Mouse (Mus musculus): ENCODE data around the gene Per1.

The Per1 gene

DNA sequence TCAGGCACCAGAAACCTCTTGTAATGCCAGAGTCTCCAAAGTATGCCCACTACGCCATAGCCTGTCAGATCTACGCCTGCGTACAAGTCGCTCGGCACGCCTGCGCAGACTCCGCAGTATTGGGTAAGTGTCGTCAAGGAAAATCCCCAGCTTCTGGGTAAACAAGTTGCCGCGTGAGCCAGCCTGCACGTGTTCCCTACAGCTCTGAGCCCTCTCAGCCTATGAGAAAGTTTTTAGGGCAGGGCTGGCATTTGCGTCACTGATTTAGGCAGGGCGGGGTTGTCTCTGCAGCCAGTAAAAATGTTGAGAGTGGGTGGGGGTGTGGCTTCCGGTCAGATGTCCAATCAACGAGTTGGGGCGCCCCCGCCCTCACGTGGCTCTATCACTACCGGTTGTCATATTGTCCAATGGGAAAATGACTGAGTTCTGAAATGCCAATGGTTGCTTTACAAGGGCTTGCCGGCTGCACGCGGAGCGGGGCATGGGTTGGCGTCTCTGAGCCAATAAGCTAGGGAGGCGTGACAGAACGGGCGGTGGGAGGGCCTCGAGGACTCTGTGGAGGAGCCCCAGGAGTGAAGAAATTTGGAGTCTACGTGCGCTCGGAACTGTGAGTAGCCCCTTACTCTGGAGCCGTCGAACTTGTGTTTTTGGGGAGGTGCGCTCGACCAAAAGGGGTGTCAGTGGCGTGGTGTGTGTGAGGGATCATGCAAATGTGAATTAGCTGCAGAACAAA is at the start of gene Per1:
Gene Per1, plus strand, starts transcription at position 521 of the 733 bp plus-strand sequence.
- DNase-seq: peak; percentile 98 to 100

DNA sequence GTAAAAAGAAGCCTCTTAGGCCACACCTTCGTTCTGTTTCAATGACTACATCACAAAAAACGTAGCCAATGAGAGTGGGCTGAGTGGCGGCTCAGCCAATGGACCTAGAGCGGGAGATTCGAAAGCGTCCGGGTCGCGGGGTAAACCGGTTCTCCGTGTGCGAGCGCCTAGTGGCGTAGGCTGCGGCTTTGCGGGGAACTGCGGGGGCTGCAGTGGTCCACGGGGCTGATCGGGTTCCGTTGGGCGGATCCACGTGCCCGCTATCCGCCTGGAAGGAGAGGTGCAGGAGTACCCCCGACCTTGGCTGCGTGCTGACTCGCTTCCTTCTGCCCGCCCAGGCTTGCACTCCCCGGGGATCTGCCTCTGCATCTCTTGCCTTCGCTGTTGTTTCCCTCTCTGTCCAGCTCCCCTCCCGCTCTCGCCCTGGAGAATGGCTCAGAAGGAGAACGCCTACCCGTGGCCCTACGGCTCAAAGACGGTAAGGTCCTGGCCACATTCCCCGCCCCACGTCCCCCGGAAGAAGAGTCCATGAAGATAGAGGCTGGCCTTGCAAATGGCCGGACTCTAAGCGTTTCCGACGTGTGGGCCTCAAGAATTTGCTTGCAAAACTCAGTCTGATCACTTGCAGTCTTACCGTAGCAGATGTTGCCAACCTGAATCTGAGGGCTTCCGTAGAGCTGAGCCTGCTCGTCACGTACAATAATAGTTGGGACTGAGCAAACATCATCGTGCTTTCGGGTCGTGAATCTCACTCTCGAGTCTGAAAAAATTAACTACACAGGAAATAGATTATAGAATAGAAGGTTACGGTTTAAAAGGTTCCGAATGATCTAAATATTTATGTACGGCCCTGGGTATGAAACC is 49.3 kb upstream of the Per1 start, which contains the start of gene Aurkb:
Gene Aurkb, plus strand, starts transcription at position 117 of the 864 bp plus-strand sequence.
- peak; percentile 71 to 81 for DNase-seq

DNA sequence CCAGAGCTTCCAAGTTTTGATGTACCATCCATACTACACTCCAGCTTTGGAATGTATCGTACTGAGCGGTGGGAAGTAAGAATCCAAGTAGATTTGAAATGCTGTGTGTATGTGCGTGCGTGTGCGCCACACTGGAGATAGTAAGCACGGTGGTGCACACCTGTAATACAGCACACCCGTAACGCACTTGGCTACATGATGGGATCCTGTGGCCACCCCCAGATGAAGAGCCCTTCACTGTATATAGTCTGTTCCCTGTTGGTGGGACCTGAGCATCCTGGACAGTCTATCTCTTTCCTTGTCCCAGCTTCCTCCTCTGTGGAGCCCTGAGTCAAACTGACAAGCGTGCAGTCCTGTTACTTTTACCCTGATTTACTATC is 48.6 kb upstream of the Per1 start:
- DNase-seq: no peak

DNA sequence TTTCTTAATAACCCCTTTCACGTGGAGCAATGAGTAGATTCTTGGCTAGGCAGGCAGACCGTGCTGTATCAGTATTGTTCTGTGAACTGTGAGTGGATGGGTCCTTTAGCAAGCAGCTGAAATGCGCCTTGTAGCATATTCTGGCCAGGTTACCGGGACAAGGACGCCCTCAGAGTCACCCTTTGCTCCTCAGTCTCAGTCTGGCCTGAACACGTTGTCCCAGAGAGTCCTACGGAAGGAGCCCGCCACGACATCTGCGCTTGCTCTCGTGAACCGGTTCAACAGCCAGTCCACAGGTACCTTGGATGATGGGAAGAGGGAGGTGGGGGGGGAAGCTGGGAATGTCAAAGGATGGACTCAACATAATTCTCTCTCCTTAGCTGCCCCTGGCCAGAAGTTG is 47.4 kb upstream of the Per1 start:
- DNase-seq: no peak

DNA sequence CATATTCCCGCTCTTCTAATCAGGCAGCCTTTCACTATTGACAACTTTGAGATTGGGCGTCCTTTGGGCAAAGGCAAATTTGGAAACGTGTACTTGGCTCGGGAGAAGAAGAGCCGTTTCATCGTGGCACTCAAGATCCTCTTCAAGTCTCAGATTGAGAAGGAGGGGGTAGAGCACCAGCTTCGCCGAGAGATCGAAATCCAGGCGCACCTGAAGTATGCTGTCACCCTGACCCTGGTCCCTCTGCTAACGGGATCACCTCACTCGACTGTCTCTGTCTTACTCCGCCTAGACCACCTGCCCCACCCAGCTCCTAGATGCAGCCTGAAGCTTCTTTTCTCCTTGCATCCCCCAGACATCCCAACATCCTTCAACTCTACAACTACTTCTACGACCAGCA is 46.9 kb upstream of the Per1 start:
- DNase-seq: no peak

DNA sequence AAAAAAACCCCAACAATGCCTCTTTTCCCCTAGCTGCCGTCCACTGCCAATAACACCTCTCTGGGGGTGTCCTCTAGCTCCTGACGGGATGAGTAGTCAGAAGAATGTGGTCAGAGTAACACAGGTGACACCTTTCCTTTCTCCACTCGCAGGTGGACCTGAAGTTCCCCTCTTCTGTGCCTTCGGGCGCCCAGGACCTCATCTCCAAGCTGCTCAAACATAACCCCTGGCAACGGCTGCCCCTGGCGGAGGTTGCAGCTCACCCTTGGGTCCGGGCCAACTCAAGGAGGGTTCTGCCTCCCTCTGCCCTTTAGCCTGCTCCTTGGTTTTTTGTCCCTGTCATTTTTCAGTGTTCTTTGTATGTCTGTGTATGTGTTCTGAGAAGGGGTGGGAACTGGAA is 44.3 kb upstream of the Per1 start:
- no peak for DNase-seq

DNA sequence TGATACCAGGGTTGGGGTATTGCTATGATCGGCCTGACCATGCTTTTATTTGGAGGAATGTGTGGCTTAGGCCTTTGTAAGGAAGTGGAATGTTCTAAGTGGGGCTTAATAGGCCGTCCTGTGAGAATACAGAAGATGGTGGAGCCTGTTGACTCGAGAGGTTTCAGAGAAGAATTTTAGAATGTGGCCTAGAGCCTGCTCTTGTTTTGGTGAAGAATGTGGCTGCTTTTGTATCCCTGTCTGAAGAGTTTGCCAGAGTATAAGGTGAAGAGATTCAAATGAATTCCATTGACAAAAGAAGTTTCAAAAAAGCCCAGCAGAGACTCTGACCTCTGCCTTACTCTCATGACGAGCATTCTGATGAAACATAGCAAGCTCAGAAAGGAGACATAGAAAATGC is 43.2 kb upstream of the Per1 start:
- DNase-seq: no peak

DNA sequence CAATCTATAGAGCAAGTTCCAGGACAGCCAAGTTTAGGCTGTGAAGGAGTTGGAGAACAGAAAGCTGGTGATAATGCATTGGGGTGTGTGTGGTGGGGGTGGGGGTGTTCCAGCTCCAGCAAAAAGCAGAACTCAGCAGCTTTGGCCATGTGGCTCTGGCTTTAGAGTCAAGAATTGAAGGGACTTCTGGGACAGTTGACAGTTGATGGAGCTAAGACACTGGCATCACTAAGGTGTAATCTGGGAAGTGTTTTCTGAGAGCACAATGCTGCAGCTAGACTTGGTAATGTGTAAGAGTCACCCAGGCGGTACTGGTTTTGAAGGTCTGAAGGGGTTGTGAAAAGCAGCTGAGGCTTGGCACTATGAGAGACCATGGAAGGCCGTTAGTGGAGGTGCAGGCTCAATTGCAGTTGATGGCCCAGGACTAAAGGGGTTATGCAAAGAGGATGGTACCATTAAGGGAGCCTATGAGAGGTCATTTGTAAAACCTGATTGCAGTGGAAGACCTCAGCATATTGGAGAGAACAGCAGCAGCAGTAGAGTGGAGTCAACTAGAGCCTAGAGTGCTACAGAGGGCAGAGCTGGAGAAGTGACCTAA is 42.1 kb upstream of the Per1 start:
- no peak for DNase-seq

DNA sequence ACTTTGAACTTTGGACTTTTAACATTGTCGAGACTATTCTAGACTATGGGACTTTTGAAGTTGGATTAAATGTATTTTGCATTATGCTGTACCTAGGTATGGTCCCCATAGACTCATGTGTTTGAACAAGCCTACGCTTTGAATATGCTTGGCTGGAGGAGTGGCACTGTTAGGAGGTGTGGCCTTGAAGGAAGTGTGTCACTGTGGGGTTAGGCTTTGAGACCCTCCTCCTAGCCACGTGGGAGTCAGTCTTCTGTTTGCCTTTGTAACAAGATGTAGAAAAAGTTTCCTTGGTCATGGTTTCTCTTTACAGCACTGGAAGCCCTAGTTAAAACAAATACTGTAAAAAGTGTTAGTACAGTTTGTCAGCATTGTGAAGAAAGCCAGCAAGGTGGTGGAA is 41.2 kb upstream of the Per1 start:
- DNase-seq: no peak

DNA sequence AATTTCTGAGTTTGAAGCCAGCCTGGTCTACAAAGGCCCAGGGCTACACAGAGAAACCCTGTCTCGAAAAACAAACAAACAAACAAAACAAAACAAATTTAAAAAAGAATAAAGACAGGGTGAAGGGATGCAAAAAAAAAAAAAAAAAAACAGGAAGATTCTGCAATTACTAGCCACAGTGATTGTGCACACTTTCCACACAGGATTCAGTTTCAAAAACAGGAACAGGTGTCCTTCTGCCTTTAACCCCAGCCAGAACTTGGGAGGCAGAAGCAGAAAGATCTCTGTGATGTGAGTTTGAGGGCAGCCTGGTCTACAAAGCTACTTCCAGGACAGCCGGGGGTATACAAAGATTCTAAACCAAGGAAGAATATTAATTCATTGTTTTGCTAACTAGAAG is 36.8 kb upstream of the Per1 start:
- DNase-seq: no peak

DNA sequence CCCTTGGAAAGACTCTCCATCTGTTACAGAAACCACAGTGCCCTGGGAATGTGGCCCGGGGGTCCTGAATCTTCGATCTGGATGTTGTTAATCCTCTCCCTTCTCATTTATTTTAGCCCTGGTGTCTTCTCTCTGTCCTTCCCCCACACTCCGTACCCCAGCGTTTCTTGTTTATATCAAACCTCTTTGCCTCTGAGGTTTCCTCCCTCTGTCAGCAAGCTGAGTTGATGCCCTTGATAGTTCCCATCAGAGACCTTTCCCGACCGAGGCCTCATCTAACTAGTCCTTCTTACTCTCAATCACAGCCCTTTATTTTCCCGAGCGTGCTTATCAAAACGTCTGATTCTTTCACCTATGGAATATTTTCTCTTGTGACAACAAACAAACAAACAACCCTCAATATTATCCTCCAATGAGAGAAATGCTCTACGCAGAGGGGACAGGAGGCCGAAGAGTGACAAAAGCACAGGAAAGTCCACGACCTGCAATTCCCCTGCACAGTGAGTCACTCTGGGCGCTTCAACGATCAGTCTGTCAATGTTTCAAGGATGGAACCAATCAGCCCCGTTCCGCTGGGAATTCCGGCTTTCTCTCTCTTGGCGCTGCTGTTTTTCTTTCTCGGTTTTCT is 36.2 kb upstream of the Per1 start:
- DNase-seq: peak in 1 of 2 experiments; percentile 23

DNA sequence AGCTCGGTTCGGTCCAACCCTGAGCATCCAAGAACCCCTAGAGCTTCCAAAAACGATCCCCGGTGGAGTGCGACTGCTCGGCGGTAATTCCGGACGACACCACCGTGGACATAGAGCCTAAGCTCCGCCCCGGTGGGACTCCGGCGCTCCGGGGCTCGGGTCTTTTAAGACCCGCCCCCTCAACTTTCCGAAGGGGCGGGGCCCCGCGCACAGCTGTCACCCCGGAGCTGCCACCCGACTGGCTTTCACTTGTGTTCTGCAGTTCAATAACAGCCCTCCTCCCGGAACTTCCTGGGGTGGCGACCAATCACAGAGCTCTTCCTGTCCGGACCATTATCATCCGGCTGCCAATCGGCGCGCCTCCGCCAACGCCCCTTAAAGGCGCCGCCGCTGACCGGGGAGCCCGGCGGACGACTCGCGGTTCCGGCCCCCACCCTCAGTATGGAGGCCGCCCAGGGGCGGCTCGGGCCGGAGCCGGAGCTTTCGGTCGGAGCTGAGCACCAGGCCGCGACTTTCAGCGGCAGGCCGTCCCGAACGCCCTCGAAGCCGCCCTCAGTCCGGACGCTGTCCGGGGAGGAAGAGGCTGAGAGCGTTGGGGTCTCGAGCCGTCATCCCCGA is 35.6 kb upstream of the Per1 start, which contains the start of gene Borcs6:
Gene Borcs6, plus strand, starts transcription at position 361 of the 618 bp plus-strand sequence.
- DNase-seq: peak; percentile 95 to 98

DNA sequence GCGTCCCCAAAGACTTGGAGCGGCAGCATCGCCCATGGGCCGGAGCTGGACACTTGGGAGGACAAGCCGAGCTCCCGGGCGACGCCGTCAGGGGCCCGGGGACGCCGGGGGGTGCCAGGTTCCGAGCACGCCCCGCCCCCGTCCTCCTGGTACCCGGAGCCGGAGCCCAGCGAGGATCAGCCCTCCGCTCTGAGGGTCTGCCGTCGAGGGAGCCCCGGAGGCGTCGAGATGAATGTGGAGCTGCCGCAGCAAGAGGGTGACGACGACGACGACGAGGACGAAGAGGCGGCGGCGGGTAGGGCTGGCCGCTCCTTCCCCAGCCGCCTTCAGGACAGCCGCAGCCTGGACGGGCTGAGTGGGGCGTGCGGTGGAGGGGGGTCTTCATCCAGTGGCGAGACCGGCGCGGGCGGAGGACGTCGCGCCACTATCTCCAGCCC is 35.0 kb upstream of the Per1 start:
- DNase-seq: peak; percentile 58 to 74

DNA sequence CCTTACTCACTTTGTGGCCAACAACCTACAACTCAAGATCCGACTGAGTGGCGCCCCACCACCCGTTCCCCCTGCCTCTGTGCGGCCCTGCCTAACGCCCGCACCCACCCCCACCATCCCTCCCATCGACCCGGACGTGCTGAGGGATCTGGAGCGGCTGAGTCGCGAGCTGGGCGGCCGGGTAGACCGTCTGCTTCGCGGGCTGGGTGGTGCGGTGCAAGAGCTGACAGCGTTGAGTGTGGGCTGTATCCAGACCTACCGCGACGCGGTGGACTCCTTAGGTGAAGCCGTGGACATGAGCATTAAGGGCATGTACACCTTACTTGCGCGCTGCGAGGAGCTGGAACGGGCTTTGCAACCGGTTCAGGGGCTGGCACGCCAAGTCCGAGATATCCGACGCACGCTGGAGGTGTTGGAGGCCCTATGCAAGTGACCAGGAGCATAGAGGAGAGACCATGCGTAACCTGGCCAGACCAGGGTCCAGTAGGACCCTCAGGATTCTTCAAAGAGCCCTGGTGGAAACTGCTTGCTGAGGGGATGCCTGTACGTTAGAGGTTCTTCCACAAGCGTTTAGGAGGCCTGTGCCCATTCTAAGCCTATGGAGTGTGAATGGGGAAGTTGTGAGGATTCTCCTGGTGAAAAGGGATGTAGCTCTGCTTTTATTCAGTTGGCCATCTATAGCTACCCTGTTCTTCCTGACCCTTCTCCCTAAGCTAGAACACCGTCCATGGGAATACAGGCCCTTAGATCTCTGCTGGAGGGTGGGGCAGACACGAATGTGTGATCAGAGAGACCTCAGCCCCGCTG is 34.4 kb upstream of the Per1 start:
- DNase-seq: peak; percentile 42 to 60

DNA sequence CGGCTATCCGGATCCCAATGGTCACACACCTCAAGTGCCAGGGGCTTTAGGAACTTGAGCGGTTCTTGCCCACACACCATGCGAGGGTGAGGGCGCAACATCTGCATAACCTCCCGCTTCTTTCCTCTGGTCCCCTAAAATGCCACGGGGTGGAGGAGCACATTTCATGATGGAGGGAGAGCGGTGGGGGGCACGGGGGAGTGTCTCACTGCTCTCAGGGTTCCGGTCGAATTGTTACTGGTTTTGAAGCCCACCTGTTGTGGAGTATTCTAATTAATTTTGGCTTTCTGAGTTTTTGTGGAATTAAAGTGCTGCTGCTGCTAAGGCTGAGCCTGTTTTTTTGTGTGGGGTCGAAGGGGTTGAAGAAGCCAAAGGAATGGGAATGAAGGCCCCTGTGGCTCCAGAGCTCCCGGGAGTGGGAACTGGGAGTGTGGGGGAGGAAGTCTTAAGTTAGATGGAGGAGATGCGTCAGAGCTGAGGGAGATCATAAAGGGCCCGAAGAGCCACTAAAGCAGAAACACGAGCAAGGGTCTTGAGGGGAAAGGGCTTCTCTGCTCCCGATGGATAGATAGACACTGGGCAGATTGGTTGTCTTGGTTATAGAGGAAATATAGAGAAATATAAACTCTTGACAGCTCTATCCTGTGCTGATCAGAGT is 33.6 kb upstream of the Per1 start:
- peak in 1 of 2 experiments; percentile 38 for DNase-seq

DNA sequence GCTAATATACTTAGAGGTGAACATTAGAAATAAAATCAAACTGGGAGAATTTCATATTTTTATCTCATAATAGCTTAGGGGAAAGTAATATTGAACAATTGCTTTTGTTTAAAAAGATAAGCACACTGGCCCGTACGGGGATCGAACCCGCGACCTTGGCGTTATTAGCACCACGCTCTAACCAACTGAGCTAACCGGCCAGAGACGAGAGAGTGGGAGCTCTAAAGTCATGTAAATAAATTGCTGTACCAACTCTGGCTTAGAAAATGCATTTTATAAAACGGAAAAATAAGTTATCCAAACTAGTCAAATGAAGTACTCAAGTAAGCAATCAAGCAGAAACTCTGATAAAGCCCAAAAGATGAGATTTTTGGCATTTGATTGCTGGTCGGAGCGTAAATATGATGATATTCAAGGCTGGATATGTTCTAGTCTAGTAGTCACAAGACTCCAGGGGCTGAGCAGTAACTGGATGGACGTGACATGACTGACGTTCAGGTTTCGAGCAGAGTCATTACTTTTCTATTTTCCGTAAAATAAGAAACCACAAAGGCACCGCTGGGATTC is 32.7 kb upstream of the Per1 start:
- peak; percentile 71 to 86 for DNase-seq

DNA sequence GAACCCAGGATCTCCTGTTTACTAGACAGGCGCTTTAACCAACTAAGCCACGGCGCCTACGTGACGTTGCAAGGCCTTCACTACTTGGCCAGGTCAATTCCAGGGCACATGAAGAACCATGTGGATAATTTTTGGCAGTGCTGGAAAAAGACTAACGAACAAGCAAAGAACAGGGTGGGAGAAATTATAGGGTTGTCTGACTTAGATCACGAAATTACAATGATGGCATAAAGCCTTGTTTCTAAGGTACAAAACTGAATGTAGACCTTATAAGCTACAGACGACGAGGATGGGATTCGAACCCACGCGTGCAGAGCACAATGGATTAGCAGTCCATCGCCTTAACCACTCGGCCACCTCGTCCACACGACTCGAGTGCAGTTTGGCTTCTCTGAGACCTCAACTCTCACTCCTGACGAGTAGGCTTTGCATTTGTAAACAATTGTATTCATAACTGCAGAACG is 32.2 kb upstream of the Per1 start:
- DNase-seq: peak; percentile 88 to 95

DNA sequence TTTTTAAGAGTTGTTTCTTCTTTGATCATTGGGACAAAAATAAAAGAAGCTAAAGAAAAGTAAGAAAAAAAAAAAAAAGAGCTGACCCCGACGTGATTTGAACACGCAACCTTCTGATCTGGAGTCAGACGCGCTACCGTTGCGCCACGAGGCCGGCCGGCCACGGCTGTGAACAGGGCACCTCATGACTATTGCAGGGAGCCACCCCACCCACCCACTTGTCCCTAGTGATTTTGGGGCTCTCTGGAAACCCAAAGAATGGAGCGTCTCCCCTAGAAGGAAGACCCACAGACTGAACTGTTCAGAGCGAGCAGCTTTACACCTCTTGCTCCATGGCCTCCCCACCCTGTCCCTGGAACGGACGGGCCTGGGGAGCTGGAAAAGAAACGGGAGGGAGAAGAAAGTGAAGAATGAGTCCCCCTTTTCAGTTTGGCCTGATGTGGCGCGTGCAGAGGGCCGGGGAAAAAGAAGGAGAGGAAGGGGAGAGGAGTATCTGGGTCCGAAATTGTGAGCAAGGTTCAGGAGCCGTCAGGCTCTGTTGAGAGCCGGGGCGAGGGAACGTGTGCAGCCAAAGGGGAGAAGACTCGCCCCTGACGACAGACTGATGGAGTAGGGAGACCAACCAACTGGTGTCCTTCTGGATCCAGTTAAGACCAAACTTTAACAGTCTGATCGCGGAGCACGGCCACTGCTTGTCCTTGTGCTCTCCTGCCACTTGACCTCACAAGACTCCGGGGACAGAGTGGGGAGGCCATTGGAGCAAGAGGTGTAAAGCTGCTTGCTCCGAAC is 31.4 kb upstream of the Per1 start:
- peak; percentile 64 to 82 for DNase-seq

DNA sequence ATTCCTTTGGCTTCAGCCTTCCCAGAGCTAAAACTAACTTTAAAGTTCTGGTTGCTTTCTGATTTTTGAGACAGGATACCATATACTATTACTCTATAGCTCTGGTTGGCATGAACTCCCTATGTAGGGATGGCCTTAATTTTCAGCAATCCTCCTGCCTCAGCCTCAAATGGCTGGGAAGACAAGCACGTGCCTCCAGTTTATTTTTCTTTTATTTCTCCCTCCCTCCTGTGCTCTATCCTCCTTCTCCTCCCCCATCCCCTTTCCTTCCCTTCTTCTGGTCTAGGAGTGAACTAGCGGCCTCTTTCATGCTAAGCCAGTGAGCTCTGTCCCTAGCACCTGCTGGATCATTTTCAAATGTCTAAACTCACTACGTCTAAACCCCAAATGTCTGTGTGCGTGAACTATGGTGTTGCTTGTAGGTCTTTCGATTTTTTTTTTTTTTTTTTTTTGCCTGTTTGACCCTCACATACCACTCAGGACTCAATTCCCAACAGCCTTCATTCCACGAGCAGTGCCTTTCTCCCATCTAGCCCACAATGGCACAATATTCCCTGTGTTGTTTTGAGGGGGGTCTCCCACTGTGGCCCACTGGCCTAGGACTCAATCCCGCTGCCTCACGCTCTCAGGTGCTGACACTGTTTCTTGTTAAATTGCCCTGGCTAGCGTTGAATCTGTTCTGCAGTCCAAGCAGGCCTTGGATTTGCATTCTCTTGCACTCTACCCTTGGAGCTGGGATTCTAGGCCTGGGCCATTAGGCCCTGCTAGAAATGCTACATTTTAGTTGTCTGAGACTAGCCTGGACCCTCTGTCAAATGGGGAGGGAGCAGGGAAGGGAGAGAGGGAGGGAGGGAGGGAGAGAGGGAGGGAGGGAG is 30.5 kb upstream of the Per1 start:
- DNase-seq: no peak

Measured in cerebellum, adult 18-20 months (tissue).